Mouse (Mus musculus) liver, adult 2 months (tissue): ENCODE measurements around the gene Capsl. TPM values are rescaled to one million over a fixed set of nuclear protein-coding genes. Genes with fewer than 3 reads are reported as not detected.

Experiments
- DNase-seq: peaks from one replicate; pipeline ENCODE4 v3.0.0-alpha.2; 2011; ENCODE audit warnings: low read depth, low spot score; ENCODE audit errors: extremely low read depth
- H3K27ac ChIP-seq: fragments of 200-500 bp; replicated peaks from 2 replicates; pipeline ENCODE4 v1.5.1; 2012; ENCODE audit warnings: low read depth, mild to moderate bottlenecking, control low read depth, inconsistent platforms, low read length; ENCODE audit not compliant: insufficient read depth
- H3K27me3 ChIP-seq: fragments of 200-500 bp; 2 replicates; pipeline ENCODE4 v1.6.1; 2012; ENCODE audit warnings: mild to moderate bottlenecking, moderate library complexity, low read length, inconsistent platforms; ENCODE audit not compliant: control insufficient read depth, insufficient read depth
- H3K36me3 ChIP-seq: fragments of 200-500 bp; 2 replicates; pipeline ENCODE4 v1.6.1; 2012; ENCODE audit warnings: low read length, inconsistent platforms; ENCODE audit not compliant: control insufficient read depth, insufficient read depth
- H3K4me1 ChIP-seq: fragments of 200-500 bp; 2 replicates; pipeline ENCODE4 v1.6.1; 2011; ENCODE audit warnings: low read length; ENCODE audit not compliant: control insufficient read depth, insufficient read depth
- H3K4me3 ChIP-seq: fragments of 200-500 bp; 2 replicates; pipeline ENCODE4 v1.5.1; 2011; ENCODE audit warnings: low read depth, mild to moderate bottlenecking, control low read depth, low read length, moderate library complexity; ENCODE audit not compliant: insufficient read depth
- H3K79me2 ChIP-seq: fragments of 200-500 bp; 2 replicates; pipeline ENCODE4 v1.6.1; 2012; ENCODE audit warnings: inconsistent platforms, mild to moderate bottlenecking, low read length, moderate library complexity; ENCODE audit not compliant: control insufficient read depth, insufficient read depth
- H3K9ac ChIP-seq: fragments of 200-500 bp; 2 replicates; pipeline ENCODE4 v1.6.1; 2012; ENCODE audit warnings: low read depth, mild to moderate bottlenecking, control low read depth, inconsistent platforms, low read length
- CTCF ChIP-seq: fragments of 200-500 bp; IDR thresholded peaks from 2 replicates; pipeline ENCODE4 v1.5.1; 2011; ENCODE audit warnings: low read depth, low read length, control low read depth
- POLR2A ChIP-seq: fragments of 200-500 bp; IDR thresholded peaks from 2 replicates; pipeline ENCODE4 v1.6.1; 2011; ENCODE audit warnings: low read length, control low read depth; ENCODE audit not compliant: insufficient read depth; ENCODE audit errors: extremely low read depth
- WGBS: fragments of 180-500 bp; shearing (Covaris S2); methylation state at CpG from one replicate; pipeline ENCODE4 v1.1.7; 2018; 5-methylcytosine and 5-hydroxymethylcytosine counted together
- polyA plus RNA-seq: library from polyadenylated mRNA; depleted of rRNA; stranded (reverse); fragments of >200 nt; gene quantifications from 2 replicates; pipeline ENCODE4 v1.2.3, GENCODE M21; 2012
- total RNA-seq: library from RNA; depleted of rRNA; stranded (reverse); fragments of >200 nt; gene quantifications from 2 replicates; pipeline ENCODE4 v1.2.3, GENCODE M21; 2014

Gene Capsl
- total and polyA plus RNA-seq, 2 experiments = 0.55 TPM; not detected in 1

- TF ChIP-seq CTCF = no peak
- no peak for TF ChIP-seq POLR2A
- Histone ChIP-seq H3K9ac (no peak overlapping the region), H3K36me3 (no peaks in the 10 kb centered on the region), H3K27me3 (no peaks in the 10 kb centered on the region), H3K79me2 (no peaks in the 10 kb centered on the region), H3K27ac (no peak overlapping the region), H3K4me3 (no peak overlapping the region), H3K4me1 (no peaks in the 10 kb centered on the region)
- DNase-seq = no peak
- WGBS = 69% methylated on average over 1 of the region's 1 CpGs
Measured at GRCm38 (mm10) chr15:9452842-9453241, 17.0 kb downstream of the Capsl start.

- WGBS = 72% methylated on average over 4 of the region's 4 CpGs
- H3K4me1 ChIP-seq = no peaks in the 10 kb centered on the region
- TF ChIP-seq CTCF (no peak), POLR2A (no peak)
- H3K79me2 ChIP-seq = no peaks in the 10 kb centered on the region
- no peak overlapping the region for H3K4me3 ChIP-seq
- no peak overlapping the region for H3K9ac ChIP-seq
- H3K27ac ChIP-seq = no peak overlapping the region
- no peak for DNase-seq
- no peaks in the 10 kb centered on the region for H3K36me3 ChIP-seq
- H3K27me3 ChIP-seq = no peaks in the 10 kb centered on the region
Measured at GRCm38 (mm10) chr15:9454198-9454597, 18.4 kb downstream of the Capsl start.

DNA sequence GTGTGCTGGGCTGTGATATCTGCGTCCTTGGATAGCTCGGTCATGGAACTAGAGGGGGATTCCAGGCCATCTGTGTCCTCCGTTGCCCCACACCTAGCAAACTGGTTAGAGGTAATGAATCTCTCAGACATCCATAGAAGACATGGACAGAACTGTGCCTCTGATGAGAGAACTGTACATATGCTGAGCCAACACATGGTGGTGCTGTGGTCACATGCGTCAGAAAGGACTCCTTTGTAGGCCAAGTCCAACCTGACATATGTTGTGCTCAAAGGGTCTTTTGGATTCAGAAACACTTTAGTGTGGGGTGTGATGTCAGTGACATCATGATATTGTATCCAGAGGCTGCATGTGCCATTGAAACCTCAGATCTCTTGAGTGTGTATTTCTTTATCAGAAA is 19.4 kb downstream of the Capsl start:
- H3K27me3 ChIP-seq = no peaks in the 10 kb centered on the region
- peak; percentile 54 for DNase-seq
- H3K27ac ChIP-seq = no peak overlapping the region
- no peaks in the 10 kb centered on the region for H3K36me3 ChIP-seq
- TF ChIP-seq POLR2A = no peak
- TF ChIP-seq CTCF = peak; percentile 55; the same call in 1 of the 2 replicates
- no peak overlapping the region for H3K4me3 ChIP-seq
- 61% methylated on average over 4 of the region's 4 CpGs for WGBS
- no peaks in the 10 kb centered on the region for H3K79me2 ChIP-seq
- H3K9ac ChIP-seq = no peak overlapping the region
- no peaks in the 10 kb centered on the region for H3K4me1 ChIP-seq

GRCm38 (mm10) chr15:9463521-9464027 is 27.7 kb downstream of the Capsl start:
- no peak for DNase-seq
- Histone ChIP-seq H3K4me3 (no peak overlapping the region), H3K27ac (no peak overlapping the region), H3K36me3 (no peaks in the 10 kb centered on the region), H3K27me3 (no peaks in the 10 kb centered on the region), H3K79me2 (no peaks in the 10 kb centered on the region), H3K4me1 (no peaks in the 10 kb centered on the region), H3K9ac (no peak overlapping the region)
- 75% methylated on average over 7 of the region's 7 CpGs for WGBS
- TF ChIP-seq POLR2A (no peak), CTCF (no peak)

DNA sequence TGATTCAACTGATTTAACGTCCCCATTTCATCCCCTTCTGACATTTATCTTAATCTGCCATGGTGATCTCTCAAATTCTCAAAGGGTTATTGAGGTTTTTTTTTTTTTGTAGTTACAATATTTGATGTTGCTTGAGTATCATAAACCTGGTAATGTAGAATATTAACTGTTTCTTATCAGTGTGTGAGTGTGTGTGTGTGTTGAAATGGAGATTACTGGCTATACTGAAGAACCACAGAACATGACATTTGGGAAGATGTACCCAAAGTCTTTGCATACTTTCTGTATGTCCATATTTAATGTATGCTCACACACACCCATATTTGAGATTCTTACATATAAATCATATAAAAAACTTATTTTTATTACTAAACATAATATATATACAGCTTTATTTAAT is 28.2 kb downstream of the Capsl start:
- WGBS = 63% methylated on average over 1 of the region's 1 CpGs
- Histone ChIP-seq H3K27me3 (no peaks in the 10 kb centered on the region), H3K4me1 (no peaks in the 10 kb centered on the region), H3K36me3 (no peaks in the 10 kb centered on the region), H3K9ac (no peak overlapping the region), H3K4me3 (no peak overlapping the region), H3K79me2 (no peaks in the 10 kb centered on the region), H3K27ac (no peak overlapping the region)
- no peak for DNase-seq
- no peak for TF ChIP-seq POLR2A
- TF ChIP-seq CTCF = no peak

DNA sequence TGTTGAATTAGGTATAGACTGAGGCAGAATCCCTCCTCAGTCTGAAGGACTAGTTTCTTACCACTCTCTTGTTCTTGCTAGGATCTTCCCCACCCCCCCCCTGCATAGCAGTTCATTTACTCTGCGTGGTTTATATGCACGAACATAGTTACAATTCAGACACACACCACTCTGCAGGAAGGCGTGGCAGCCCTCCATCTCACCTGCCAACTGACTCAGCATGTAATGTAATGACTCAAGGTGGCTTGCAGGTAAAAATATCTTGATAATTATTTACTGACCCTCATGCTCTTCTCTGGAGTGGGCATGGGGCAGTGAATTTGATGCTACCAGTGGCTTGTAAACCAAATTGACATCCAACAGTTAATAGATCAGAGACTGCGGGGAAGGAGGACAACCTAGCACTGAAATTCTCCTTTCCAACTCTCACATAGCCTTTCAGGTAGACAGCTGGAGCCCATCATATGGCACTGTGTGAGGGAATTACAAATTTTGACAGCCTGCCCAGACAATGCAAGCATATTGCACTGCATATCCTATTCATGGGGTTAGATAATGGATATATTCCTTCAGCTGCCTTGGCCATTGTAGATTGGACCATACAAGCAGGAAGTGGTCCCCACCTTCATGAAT is 35.3 kb downstream of the Capsl start:
- H3K4me3 ChIP-seq = no peak overlapping the region
- no peaks in the 10 kb centered on the region for H3K36me3 ChIP-seq
- no peaks in the 10 kb centered on the region for H3K79me2 ChIP-seq
- DNase-seq = no peak
- H3K4me1 ChIP-seq = no peaks in the 10 kb centered on the region
- WGBS = 95% methylated on average over 4 of the region's 4 CpGs
- no peak for TF ChIP-seq POLR2A
- no peak for TF ChIP-seq CTCF
- no peaks in the 10 kb centered on the region for H3K27me3 ChIP-seq
- H3K27ac ChIP-seq = no peak overlapping the region
- no peak overlapping the region for H3K9ac ChIP-seq
